Mouse (Mus musculus) ovary, postnatal 14 days (tissue): ENCODE measurements around the gene Sh3yl1.

Source experiments
- DNase-seq: peaks from one replicate; pipeline ENCODE4 v3.0.0; 2022; ENCODE audit warnings: low spot score

Sh3yl1 gene

DNA sequence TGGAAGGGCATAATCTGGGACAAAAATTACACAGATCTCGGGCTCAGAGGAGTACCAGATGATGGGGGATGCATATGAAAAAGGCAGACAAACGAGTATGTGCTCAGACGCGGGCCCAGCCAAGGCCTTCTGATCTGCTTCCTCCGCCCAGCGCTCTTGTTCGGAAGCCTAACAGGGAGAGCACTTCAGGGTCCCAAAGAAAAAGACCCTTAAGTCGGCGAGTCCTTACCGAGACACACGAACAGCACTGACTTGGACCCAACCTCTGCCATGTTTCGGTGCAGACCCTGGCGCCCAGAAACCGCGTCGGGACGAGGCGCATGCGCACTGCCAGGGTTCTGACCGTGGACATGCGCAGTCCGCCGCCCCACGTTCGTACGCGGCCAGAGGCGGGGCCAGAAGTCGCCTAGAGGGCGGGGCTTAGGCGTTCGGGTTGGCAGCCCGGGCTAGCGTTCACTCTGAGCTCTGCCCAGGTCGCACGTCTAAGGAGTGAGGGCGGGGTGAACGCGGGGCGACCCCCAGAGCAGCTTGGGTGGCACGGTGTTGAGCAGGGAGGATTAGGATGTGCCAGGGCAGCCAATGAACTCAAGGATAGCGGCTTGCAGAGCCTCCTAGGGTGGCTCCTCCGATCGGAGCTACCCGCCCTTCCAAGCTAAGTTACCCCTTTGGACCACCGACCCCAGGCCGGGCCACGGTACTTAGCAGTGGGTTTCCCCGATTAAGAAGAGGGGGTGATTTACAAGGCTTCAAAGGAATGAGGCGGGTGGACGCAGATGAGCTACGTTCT, at the start of gene Sh3yl1, which contains the start of gene Acp1:
Sh3yl1 (plus strand) TSS at position 408 of the 787 bp plus-strand sequence.
Acp1 (minus strand) TSS at position 329 of the 787 bp plus-strand sequence.
- peak; percentile 94 for DNase-seq

DNA sequence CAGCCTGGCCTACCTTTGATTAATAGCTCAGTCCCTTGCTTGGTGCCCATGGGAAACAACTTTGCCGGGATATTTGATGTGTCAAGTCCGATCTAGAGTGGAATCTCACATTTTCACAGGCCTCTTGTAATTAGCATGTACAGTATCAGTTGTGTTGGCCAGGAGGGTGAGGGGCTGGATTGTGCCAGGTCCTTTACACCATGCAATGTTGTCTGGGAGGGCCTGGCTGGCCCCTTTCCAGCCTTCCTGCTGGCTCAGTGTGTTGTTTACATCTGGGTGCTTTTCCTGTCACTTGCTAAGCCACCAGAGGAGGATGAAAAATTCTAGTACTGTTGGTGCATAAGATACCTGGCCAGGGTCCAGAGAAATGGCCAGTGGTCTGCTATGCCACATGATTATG, 47.1 kb upstream of the Sh3yl1 start:
- no peak for DNase-seq

DNA sequence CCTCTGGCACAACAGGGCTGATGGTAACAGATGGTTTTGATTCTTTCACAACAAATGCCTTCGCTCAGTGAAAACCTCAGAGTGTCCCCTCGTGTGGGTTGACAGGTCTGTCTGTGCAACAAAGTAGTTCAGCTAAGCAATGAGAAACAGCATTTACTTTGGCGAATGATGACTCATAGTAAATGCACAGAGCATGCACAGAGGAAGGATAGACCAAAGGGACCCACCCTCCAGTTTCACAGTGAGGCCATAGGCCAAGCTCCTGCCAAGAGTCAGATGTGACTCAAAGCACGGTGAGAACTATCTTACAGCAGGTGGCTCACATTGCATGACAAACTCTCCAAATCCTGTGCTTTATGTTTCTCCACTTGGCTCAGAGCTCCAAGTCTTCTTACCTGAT, 45.7 kb upstream of the Sh3yl1 start:
- no peak for DNase-seq

DNA sequence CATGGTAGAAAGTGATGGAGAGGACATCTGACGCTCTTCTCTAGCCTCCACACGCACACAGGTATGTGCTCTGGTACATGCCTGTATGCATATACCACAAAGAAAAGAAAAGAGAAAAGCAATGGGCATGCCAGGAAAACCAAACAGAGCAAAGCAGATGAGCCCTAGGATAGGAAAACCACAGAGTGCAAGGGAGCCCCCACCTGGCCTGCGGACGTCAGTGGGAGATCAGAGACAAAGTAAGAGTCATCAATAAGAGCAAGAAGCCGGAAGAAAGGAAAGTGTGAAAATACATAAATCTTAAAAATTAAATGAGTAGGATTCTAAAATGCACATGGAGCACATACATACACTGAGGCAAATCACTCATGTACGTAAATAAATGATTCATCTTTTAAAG, 32.0 kb upstream of the Sh3yl1 start:
- DNase-seq, result no peak

DNA sequence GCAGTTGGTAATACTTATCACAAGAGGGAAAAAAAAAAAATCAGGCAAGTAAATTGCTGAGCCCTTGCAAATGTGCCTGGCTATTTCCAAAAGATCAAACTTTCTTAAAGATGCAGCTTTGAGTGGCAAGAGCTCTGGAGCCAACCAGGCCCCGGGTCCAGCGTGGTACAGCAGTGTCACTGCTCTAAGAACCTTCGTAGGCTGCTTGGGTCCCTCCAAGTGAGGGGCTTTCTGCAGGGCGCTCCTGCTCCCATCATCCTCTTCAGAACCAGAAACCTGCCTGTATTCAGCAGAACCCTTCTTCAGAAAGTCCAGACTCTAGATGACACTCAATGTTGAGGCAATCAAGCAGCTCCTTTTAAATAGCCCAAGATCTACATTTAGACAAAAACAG, 27.9 kb upstream of the Sh3yl1 start:
- no peak for DNase-seq

DNA sequence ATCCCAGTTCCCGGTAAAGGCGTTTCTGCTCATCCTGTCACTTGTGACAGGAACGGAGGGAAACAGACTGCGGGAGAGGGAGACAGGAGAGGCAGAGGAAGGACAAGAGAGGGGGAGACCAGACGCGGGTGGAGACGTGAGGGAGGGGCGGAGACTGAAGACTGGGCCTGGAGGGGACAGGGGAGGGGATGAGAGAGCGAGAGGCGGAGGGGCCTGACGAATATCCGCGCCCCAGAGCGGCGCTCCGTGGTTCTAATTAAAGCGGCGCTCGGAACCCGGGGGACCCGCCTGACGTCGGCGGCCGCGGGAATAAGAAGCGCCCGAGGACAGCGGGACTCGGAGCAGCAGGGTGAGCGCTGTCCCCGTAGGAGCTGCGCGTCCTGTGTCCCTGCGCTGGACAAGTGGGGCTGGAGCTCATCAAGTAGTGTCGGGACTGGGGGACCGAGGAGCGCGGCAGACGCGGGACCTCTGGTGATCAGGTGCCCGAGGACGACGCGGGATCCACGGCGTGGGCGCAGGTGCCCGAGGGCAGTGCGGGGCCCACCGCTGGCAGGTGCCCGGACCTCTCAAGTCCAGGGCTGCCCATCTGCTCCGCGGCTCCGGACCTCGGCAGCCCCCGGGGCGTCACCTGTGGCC, 27.4 kb upstream of the Sh3yl1 start, which contains the start of gene Alkal2:
Alkal2 (plus strand) TSS at position 337 of the 636 bp plus-strand sequence.
- DNase-seq, result no peak

DNA sequence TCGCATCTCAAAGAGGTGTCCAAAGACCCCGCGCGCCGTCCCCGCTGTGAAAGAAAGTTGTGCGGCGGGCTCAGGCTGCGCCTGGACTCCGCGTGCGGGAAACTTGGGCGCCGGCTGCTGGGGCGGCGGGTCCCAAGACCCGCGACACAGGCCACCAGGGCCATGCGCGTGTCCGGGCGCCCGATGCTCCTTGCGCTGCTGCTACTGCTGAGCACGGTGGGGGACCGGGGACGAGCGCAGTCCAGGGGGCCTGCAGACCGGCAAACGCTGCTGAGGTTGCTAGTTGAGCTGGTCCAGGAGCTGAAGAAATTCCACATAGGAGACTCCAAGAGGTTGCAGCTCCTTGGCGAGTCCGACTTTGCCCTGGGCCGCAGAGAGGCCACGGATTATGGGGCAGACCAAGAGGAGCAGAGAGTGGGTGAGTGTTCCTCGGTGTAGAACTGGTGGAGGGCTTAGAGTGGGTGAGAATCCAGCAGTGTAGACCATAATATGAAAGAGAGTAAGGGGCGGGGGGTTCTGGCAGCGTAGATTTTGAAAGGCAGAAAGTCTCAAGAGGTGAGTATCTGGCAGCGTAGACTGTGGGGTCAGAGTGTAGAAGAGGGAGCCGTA, 26.7 kb upstream of the Sh3yl1 start:
- DNase-seq, result no peak

DNA sequence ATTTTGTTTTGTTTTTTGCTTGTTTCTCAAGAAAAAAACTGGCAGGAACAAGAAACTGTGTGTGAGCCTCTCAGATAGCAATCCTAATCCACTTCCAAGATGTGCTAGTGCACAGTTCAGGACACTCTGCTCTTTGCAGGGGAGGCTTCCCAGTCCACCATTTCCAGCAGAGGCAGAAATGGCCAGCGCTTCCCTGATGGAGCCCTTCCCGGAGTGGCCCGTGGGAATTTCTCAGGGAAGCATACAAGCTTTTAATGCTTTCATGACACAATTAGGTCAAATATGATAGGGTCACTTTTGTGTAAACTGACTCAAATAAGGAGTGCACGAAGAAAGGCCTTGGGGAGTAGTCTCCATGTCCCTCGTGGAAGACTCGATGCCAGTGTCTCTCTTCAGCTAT, 25.6 kb upstream of the Sh3yl1 start:
- DNase-seq, result no peak

DNA sequence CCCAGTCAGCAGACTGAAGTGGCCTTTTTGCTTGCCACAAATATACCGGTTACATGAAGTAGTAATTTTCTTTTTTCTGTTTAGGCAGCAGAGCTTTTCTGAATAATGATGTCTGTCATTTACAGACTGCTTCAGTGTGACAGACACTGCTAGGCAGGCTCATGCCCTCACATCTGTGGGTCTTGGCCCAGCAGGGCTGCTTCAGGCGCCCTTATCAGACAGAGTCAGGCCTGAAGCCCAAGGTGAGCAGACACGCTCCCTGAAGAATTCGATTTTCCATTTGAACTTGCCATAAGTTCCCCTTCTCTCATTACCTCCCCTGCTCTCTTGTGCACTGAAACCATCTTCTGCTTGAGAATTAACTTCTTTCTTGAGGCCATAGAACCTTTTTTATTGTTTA, 23.5 kb upstream of the Sh3yl1 start:
- DNase-seq, result no peak

DNA sequence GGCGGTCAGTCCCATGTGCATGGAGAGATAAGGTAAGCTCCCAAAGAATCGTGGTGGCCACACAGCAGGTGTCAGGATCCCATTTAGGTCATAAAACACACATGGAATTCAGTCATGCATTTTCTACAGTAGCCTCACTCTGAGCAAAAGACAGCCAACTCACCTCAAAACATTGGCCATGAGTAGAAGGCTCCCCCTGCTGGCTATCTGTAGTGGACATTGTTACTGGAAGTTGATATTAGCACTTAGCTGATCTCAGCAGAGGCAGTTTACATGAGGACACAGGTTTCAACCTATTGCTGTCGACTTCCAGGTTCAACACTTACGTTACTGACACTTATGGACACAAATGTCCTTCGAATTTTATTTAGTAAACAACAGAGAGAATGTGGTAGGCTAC, 21.4 kb upstream of the Sh3yl1 start:
- DNase-seq, result peak; percentile 62

DNA sequence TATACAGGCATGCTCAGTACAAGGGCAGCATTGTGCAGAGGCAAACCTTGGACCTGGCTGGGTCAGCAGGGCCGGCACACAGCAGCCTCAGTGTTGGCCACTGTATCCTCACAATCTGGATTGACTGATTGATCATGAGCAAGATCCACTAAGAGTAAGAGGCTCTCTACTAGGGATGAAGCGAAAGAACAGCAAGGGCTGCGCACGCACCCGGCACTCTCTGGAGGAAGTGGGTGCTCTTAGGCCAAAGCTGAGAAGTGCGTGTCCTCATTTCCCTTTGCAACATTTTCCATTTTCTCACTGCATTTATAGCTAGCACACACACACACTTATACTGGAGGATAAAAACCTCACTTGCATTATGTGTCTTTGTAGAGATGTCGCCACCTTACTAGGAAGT, 20.0 kb upstream of the Sh3yl1 start:
- DNase-seq, result no peak

DNA sequence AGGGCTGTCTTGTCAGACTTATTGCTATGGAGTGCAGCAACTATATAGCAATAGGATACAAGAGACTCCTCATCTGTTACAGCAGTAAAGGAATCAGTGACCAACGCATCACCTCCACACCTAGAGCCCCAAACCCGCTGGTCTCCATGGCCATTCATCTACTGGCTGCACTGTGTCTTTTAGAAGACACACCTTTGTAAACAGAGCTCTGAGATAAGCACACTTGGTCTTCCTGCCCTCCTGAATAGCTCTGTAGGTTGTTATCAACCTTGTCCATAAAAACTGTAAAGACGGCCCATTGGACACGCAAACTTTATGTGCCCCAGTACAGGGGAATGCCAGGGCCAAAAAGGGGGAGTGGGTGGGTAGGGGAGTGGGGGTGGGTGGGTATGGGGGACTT, 14.4 kb upstream of the Sh3yl1 start:
- no peak for DNase-seq

DNA sequence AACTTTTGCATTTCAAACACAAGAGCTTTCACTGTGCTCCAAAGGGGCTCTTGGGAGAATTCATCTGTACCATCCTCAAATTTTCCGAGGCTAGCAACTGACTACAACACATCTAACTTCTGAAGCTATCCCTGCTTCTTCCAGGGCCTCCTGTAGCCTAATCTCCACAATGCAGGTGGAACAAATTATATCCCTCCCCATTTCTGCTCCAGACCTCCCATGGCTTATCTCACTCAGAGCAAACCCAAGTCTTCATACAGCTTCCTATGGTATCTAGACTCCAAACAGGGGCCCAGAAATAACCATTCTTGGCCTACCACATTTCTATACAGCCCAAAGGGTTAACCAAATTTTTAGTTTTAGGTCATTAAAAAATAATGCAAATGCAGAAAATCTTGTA, 2.8 kb upstream of the Sh3yl1 start:
- no peak for DNase-seq

DNA sequence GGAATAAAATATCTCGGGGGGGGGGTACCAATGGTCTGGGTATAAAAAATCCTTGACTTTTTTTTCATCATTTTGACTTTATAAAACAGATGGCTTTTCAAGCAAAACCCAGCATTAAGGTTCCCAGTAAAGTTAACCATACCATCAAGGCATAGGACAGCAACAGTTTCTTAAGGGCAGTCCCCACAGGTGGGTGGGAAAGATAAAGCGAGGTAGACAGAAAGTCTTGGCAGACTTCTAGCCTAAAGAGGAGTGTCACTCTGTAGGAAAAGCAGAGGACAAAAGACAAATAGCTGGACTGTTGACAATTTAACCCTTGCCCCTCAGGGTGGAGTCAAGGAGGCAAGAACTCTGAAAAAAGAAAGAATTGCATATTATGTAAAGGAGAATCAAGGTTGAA, 1.6 kb upstream of the Sh3yl1 start:
- DNase-seq, result no peak

DNA sequence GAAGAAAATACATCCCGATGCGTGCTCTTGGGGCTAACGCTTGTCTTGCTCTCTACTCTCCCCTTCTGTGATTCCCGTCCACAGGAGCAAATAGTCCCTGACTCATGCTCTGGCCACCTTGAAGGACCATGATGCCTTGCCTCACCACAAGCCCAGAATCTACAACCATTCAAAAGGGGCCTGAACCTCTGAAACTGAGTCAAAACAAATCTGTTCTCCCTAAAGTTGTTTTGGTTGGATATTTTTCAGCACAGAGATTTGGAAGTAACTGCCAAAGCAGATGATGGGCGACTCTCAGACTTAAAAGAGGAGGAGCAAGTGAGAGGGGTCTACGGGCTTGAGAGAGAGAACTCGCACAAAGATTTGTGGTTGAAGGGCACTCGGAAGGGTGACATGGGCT, 608 bp upstream of the Sh3yl1 start:
- no peak for DNase-seq

DNA sequence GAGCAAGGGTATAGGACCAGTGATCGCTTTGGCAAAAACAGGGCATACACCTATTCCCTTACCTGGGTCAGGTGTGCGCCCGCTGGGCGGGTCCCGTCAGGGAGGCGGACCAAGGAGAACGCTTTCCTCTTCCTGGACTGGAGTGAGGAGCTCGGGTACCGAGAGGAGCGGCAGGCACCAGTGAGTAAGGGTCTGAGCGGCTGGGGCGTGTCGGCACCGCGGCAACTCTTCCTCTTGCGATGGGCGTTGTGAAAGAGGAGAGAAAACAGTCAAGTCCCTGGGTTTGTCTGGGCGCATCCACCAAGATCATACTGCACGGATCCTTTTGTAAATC, 547 bp downstream of the Sh3yl1 start:
- peak; percentile 40 for DNase-seq

DNA sequence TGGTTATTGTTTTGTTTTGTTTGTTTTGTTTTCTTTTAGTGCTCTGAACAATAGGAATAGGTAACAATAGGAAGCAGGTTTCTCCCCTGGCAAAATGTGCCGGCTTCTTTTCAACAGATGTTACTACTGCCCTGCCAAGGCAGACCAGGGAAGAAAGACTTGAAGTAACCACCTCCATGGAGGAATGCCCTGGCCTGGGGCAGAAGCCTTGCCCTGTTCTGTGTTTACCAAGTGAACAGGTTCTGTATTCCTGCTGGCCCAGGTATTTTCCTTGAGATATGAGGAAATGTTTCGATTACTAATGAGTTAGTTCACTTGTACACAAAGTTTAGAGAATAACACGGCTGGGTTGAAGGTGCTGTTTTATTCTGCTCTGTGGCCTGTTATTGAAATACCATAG, 1.4 kb downstream of the Sh3yl1 start:
- no peak for DNase-seq

DNA sequence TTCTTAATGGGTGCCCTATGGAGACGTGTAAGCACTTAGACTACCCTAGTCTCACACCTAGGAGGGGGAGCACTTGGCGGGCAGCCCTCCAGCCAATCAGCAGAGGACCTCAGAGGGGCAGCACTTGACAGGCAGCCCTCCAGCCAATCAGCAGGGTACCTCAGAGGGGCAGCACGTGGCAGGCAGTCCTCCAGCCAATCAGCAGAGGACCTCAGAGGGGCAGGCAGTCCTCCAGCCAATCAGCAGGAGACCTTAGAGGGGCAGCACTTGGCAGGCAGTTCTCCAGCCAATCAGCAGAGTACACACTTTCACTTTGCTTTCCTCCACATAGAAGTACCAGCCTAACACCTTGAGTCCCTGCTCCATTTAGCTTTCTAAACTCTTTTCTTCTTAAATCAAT, 10.9 kb downstream of the Sh3yl1 start:
- no peak for DNase-seq

DNA sequence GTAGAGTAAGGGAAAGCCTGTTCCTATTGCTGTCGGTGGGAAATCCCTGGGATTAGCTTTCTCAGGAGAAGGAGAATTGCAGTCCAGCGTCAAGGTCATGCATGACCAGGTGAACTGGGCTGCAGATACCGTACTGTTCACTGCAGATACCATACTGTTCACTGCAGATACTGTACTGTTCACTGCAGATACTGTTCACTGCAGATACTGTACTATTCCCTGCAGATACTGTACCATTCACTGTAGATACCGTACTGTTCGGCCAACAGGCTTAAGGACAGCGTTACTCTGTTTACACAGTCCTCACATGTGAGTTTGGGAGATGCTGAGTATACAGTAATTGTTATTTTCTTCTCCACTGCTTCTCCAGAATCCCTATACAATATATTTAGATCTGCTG, 16.7 kb downstream of the Sh3yl1 start:
- no peak for DNase-seq

DNA sequence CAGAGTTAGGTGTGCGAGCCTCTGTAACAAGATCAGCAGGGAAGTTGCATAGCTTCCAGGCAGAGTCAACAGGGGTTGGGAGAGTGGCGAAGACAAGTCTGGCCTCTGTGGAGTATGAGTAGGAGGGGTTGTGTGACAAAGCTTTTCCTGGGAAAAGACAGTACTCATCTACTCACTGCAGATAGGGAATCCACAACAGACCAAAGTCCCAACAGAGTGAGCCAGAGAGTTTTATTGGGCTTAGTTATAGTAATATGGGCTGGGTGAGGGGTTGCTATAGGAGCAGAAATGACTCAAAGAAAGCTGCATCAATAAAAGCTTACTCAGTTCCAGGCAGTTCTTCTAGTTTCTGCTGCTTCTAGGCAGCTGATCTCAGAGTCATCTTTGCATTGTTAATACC, 21.8 kb downstream of the Sh3yl1 start:
- no peak for DNase-seq

DNA sequence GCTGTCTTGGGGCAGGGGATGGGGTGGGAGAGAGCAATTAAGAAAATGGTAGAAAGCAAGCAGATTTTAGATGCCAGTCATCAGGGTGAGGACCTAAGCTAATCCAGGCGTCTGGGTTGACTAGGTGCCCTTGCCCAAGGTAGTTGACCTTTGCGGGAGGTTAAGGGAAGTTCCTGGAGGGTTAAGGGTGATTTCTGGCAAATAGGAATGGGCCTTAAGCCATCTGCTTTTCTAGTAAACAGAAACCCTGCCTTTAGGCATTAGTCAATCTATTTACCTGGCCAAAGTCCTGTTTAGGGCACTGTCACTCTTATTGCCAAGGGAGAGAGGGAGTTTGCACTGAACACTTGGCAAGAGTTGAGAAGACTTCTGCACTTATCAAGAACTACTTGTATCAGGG, 25.4 kb downstream of the Sh3yl1 start:
- no peak for DNase-seq

DNA sequence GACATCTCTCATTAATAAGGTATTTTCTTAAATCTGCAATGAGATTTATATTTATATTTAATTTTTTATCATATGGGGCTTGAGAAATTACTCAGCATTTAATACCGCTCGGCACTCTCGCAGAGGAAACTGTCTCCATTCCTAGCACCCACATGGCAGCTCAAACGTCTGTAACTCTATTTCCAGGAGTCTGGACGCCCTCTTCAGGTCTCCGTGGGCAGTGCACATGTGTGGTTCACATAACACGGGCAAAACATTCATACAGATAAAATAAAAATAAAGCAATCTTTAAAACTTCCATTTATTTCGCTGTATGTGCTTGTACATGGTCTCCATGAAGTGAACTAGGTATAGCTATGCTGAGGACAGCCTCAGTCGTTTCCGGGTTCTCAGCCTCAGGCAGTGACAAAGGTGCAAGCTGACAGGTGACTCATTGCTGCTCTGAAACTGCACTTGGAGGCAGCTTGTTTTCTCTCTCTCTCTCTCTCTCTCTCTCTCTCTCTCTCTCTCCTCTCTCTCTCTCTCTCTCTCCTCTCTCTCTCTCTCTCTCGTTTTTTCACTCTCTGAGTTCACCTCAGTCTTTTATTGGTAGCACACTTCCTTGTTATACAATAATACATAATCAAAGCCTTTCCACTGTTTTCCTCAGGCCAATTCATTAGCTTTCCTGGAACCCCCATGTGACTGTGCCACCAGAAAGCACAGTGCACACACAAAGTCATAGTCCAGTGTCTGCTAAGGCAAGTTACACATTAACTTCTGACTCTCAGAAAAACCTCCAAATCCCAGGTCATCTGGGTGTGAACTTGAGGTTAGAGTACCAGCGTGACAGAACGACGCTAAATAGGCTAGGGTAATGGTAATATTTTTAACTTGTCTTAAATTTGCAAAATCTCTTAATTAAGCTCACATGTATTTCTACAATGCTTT, 31.9 kb downstream of the Sh3yl1 start:
- no peak for DNase-seq
